In genomic region chr4:150249731-150250270, GRCm38 (mm10) we compare ENCODE assay signal across 16 mouse cellular contexts. TPM values are rescaled to one million over a fixed set of nuclear protein-coding genes. Genes with fewer than 3 reads are reported as not detected.
DNase-seq lines count a peak whose midpoint lies in the region; ATAC-seq lines count a peak whose summit lies in the region.
"Had no signal": no experiment of that assay in that cellular context is flagged by ENCODE, and none has a peak within 500 bp of the region (broad histone marks: within the 10 kb centered on the region; RNA-seq: fewer than 3 reads in every experiment).

No protein-coding gene starts in this region.

- H3K4me2 ChIP-seq in embryonic facial prominence, embryonic 13.5 days, result no peak overlapping the region
- no peak overlapping the region for H3K4me2 ChIP-seq in hindbrain, embryonic 12.5 days (replicated peaks)
- H3K4me2 ChIP-seq in hindbrain, embryonic 11.5 days (replicated peaks; ENCODE audit: low read depth, low read length), result no peak overlapping the region
- no peak overlapping the region for H3K4me2 ChIP-seq in neural tube, embryonic 13.5 days
- H3K4me2 ChIP-seq: limb, embryonic 13.5 days had no signal

- H3K27me3 ChIP-seq in embryonic facial prominence, embryonic 13.5 days, result no peaks in the 10 kb centered on the region
- H3K27me3 ChIP-seq in embryonic facial prominence, embryonic 10.5 days (replicated peaks; ENCODE audit: low read depth, poor library complexity, severe bottlenecking), result no peaks in the 10 kb centered on the region
- no peaks in the 10 kb centered on the region for H3K27me3 ChIP-seq in hindbrain, embryonic 12.5 days
- no peaks in the 10 kb centered on the region for H3K27me3 ChIP-seq in hindbrain, embryonic 11.5 days (ENCODE audit: control insufficient read depth, insufficient read depth, low read length)
- no peaks in the 10 kb centered on the region for H3K27me3 ChIP-seq in neural tube, embryonic 13.5 days
- H3K27me3 ChIP-seq: limb, embryonic 13.5 days had no signal

- peaks cover 64% of the 10 kb centered on the region for H3K36me3 ChIP-seq in embryonic facial prominence, embryonic 13.5 days
- peaks cover 92% of the 10 kb centered on the region for H3K36me3 ChIP-seq in embryonic facial prominence, embryonic 10.5 days (replicated peaks)
- peaks cover 55% of the 10 kb centered on the region for H3K36me3 ChIP-seq in hindbrain, embryonic 12.5 days
- H3K36me3 ChIP-seq in hindbrain, embryonic 11.5 days (ENCODE audit: control insufficient read depth, insufficient read depth, low read length), result peaks cover 13% of the 10 kb centered on the region
- peaks cover 53% of the 10 kb centered on the region for H3K36me3 ChIP-seq in neural tube, embryonic 13.5 days

- 0 out of 2 replicates have a peak overlapping the region, but pooled peaks have one; percentile 27 for H3K9ac ChIP-seq in embryonic facial prominence, embryonic 13.5 days
- no peak overlapping the region for H3K9ac ChIP-seq in hindbrain, embryonic 12.5 days
- no peak overlapping the region for H3K9ac ChIP-seq in hindbrain, embryonic 11.5 days (ENCODE audit: low read depth, low read length)
- no peak overlapping the region for H3K9ac ChIP-seq in neural tube, embryonic 13.5 days
- H3K9ac ChIP-seq: limb, embryonic 13.5 days had no signal

- WGBS in embryonic facial prominence, embryonic 13.5 days, result 82% methylated on average over 5 of the region's 5 CpGs
- 85% methylated on average over 5 of the region's 5 CpGs for WGBS in embryonic facial prominence, embryonic 10.5 days
- 79% methylated on average over 5 of the region's 5 CpGs for WGBS in hindbrain, embryonic 12.5 days
- 85% methylated on average over 5 of the region's 5 CpGs for WGBS in hindbrain, embryonic 11.5 days
- 81% methylated on average over 5 of the region's 5 CpGs for WGBS in neural tube, embryonic 13.5 days

- H3K4me1 ChIP-seq in embryonic facial prominence, embryonic 13.5 days, result peaks cover 16% of the 10 kb centered on the region
- H3K4me1 ChIP-seq in embryonic facial prominence, embryonic 10.5 days, result no peaks in the 10 kb centered on the region
- peaks cover 22% of the 10 kb centered on the region for H3K4me1 ChIP-seq in hindbrain, embryonic 12.5 days
- peaks cover 3% of the 10 kb centered on the region; the same call in 1 of the 2 replicates for H3K4me1 ChIP-seq in hindbrain, embryonic 11.5 days (replicated peaks; ENCODE audit: control insufficient read depth, insufficient read depth, low read length)
- peaks cover 36% of the 10 kb centered on the region for H3K4me1 ChIP-seq in neural tube, embryonic 13.5 days (replicated peaks)

- no peak for ATAC-seq in embryonic facial prominence, embryonic 13.5 days (ENCODE audit: insufficient number of reproducible peaks, insufficient read depth, low FRiP score, low TSS enrichment, low read depth)
- ATAC-seq in hindbrain, embryonic 12.5 days (ENCODE audit: low FRiP score), result no peak
- ATAC-seq in hindbrain, embryonic 11.5 days (ENCODE audit: low FRiP score), result no peak
- no peak for ATAC-seq in neural tube, embryonic 13.5 days (ENCODE audit: low read depth)
- ATAC-seq: lung, postnatal 0 days had no signal

- H3K4me3 ChIP-seq in embryonic facial prominence, embryonic 13.5 days, result no peak overlapping the region
- no peak overlapping the region for H3K4me3 ChIP-seq in embryonic facial prominence, embryonic 10.5 days
- no peak overlapping the region for H3K4me3 ChIP-seq in hindbrain, embryonic 12.5 days
- no peak overlapping the region for H3K4me3 ChIP-seq in hindbrain, embryonic 11.5 days (ENCODE audit: low read depth, low read length)
- H3K4me3 ChIP-seq in neural tube, embryonic 13.5 days, result no peak overlapping the region
- H3K4me3 ChIP-seq: limb, embryonic 13.5 days; myocyte had no signal

- H3K9me3 ChIP-seq in embryonic facial prominence, embryonic 13.5 days, result no peaks in the 10 kb centered on the region
- H3K9me3 ChIP-seq in embryonic facial prominence, embryonic 10.5 days, result no peaks in the 10 kb centered on the region
- H3K9me3 ChIP-seq in hindbrain, embryonic 12.5 days (replicated peaks), result no peaks in the 10 kb centered on the region
- H3K9me3 ChIP-seq in hindbrain, embryonic 11.5 days (ENCODE audit: control insufficient read depth, low read length), result no peaks in the 10 kb centered on the region
- H3K9me3 ChIP-seq in neural tube, embryonic 13.5 days, result no peaks in the 10 kb centered on the region
- H3K9me3 ChIP-seq: limb, embryonic 13.5 days had no signal

- no peak for DNase-seq in embryonic facial prominence, embryonic 10.5 days (ENCODE audit: low spot score)
- DNase-seq in hindbrain, embryonic 11.5 days (ENCODE audit: low spot score), result no peak
- no peak for DNase-seq in neural tube, embryonic 10.5 days (ENCODE audit: extremely low spot score, low spot score)
- no peak for DNase-seq in urinary bladder, postnatal 25 days (ENCODE audit: low spot score)
- DNase-seq in right cerebral cortex, postnatal 4 days, result no peak
- DNase-seq: gastrocnemius, postnatal 14 days; kidney, adult 2 months; thymus, adult 2 months had no signal

- peak overlapping the region; percentile 87; the same call in 1 of the 2 replicates for H3K27ac ChIP-seq in embryonic facial prominence, embryonic 13.5 days
- H3K27ac ChIP-seq in embryonic facial prominence, embryonic 10.5 days (replicated peaks), result no peak overlapping the region
- 0 out of 2 replicates have a peak overlapping the region, but pooled peaks have one; percentile 77 for H3K27ac ChIP-seq in hindbrain, embryonic 12.5 days
- no peak overlapping the region; the same call in 1 of the 2 replicates for H3K27ac ChIP-seq in hindbrain, embryonic 11.5 days (ENCODE audit: low read depth, low read length)
- peak overlapping the region; percentile 95; the same call in 1 of the 2 replicates for H3K27ac ChIP-seq in neural tube, embryonic 13.5 days (replicated peaks)

RNA-seq across cellular contexts. Expression of gene Eno1, which starts 13.3 kb away (rescaled TPM):
- 1,290 and 1,439 TPM in 2 replicates for polyA plus RNA-seq in embryonic facial prominence, embryonic 13.5 days (2015; fragmentation: Nextera tagmentation; extraction: Ambion mirVana)
- polyA plus RNA-seq in embryonic facial prominence, embryonic 10.5 days (2016; fragmentation: Nextera tagmentation; extraction: Ambion mirVana), result 3,458 and 4,025 TPM in 2 replicates
- 1,309 and 1,398 TPM in 2 replicates for polyA plus RNA-seq in hindbrain, embryonic 12.5 days (2016; fragmentation: Nextera tagmentation; extraction: Ambion mirVana)
- 1,515 and 1,668 TPM in 2 replicates for polyA plus RNA-seq in hindbrain, embryonic 11.5 days (2014; fragmentation: Nextera tagmentation; extraction: Ambion mirVana)
- 1,151 and 1,235 TPM in 2 replicates for polyA plus RNA-seq in neural tube, embryonic 13.5 days (2015; fragmentation: Nextera tagmentation; extraction: Ambion mirVana)

RNA-seq across cellular contexts. Expression of gene Rere, which starts 31.6 kb away (rescaled TPM):
- polyA plus RNA-seq in embryonic facial prominence, embryonic 13.5 days (2015; fragmentation: Nextera tagmentation; extraction: Ambion mirVana), result 23.3 and 26.3 TPM in 2 replicates
- 26.1 and 31.4 TPM in 2 replicates for polyA plus RNA-seq in embryonic facial prominence, embryonic 10.5 days (2016; fragmentation: Nextera tagmentation; extraction: Ambion mirVana)
- 60.5 and 66.1 TPM in 2 replicates for polyA plus RNA-seq in hindbrain, embryonic 12.5 days (2016; fragmentation: Nextera tagmentation; extraction: Ambion mirVana)
- 40.5 and 50.0 TPM in 2 replicates for polyA plus RNA-seq in hindbrain, embryonic 11.5 days (2014; fragmentation: Nextera tagmentation; extraction: Ambion mirVana)
- polyA plus RNA-seq in neural tube, embryonic 13.5 days (2015; fragmentation: Nextera tagmentation; extraction: Ambion mirVana), result 41.2 and 50.0 TPM in 2 replicates

RNA-seq across cellular contexts. Expression of gene Car6, which starts 48.7 kb away (rescaled TPM):
- 0.23 TPM in 1 of 2 replicates, not detected in the other for polyA plus RNA-seq in embryonic facial prominence, embryonic 13.5 days (2015; fragmentation: Nextera tagmentation; extraction: Ambion mirVana)
- polyA plus RNA-seq in embryonic facial prominence, embryonic 10.5 days (2016; fragmentation: Nextera tagmentation; extraction: Ambion mirVana), result 0.27 TPM in 1 of 2 replicates, not detected in the other
- 0.41 TPM in 1 of 2 replicates, not detected in the other for polyA plus RNA-seq in hindbrain, embryonic 12.5 days (2016; fragmentation: Nextera tagmentation; extraction: Ambion mirVana)
- polyA plus RNA-seq in hindbrain, embryonic 11.5 days (2014; fragmentation: Nextera tagmentation; extraction: Ambion mirVana), result 0.21 TPM in 1 of 2 replicates, not detected in the other
- 0.44 TPM in 1 of 2 replicates, not detected in the other for polyA plus RNA-seq in neural tube, embryonic 13.5 days (2015; fragmentation: Nextera tagmentation; extraction: Ambion mirVana)
- polyA plus RNA-seq: forebrain, embryonic 16.5 days; kidney, adult 2 months; large intestine, adult 2 months had no signal

Comparison
In these comparisons a context has a peak if more than half of its experiments do, and no peak if none do; other contexts are left out.
1. H3K27ac ChIP-seq: peak in embryonic facial prominence, embryonic 13.5 days (single experiment), hindbrain, embryonic 12.5 days (single experiment) and neural tube, embryonic 13.5 days (single experiment); none in embryonic facial prominence, embryonic 10.5 days (single experiment) and hindbrain, embryonic 11.5 days (single experiment).